Mouse (Mus musculus): Measurements from ENCODE around the gene Coro1c.

The Coro1c gene

GRCm38 (mm10) chr5:113856631-113857030 is 51.9 kb downstream of the Coro1c start:
- DNase-seq (ENCODE audit: low spot score): no peak

- DNase-seq (ENCODE audit: low spot score): no peak
Observed at GRCm38 (mm10) chr5:113855696-113856095, 52.9 kb downstream of the Coro1c start.

DNA sequence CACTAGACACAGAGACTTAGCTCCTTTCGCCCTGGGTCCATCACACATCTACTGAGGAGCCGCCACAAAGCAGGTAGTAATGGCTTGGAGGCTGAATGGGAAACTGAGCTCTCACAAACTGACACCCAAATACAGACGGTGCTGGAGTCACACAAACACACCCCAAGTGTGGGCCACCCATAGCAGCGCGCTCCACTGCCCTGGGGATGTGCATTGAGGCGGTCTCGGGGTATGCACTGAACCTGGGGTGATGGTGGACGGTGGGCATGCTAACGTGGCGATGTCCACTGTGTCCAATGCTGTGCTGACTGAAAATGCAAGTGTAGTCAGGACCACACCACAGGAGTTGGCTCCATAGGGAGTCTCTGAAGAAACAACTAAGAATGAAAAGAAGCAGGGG is 53.4 kb downstream of the Coro1c start:
- DNase-seq (ENCODE audit: low spot score): no peak

- peak; percentile 87 for DNase-seq (ENCODE audit: low spot score)
Observed at GRCm38 (mm10) chr5:113854494-113854893, 54.1 kb downstream of the Coro1c start.

DNA sequence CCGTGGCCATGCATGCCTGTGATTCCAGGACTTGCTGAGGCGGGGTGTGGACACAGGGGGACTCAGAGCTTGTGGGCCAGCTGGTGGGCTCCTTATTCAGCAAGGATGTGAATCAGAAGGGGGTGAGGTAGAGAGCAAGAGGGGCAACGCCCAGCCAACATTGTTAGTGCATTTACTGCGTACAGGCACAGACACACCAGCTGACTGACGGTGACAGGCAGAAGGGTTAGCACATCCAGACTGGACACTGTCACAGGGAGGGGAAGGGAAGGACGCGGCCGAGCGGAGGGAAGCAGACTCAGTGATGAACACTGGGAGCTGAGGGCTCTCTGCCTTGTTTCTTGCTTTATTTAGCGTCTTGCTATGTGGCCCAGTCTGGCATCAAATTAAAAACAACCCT is 55.0 kb downstream of the Coro1c start:
- no peak for DNase-seq (ENCODE audit: low spot score)

DNA sequence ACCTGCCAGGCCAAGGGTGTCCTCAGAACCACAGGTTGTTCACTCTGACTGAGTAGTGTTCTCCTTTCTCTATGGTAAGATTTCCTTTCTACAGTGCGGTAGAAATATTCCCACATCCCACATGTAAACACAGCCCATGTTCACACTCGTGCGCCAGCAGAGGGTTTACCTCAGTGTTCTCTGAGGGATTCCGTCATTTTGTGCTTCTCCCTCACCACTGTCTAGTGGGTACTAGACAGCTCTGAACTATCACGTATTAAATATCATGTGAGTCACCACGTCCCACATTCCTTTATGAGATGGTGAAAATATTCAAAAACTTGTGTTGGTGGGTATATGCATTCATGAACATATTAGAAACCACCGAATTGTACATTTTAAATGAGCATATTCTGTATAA is 56.1 kb downstream of the Coro1c start:
- no peak for DNase-seq (ENCODE audit: low spot score)

GRCm38 (mm10) chr5:113850680-113851230 is 57.8 kb downstream of the Coro1c start:
- no peak for DNase-seq (ENCODE audit: low spot score)

DNA sequence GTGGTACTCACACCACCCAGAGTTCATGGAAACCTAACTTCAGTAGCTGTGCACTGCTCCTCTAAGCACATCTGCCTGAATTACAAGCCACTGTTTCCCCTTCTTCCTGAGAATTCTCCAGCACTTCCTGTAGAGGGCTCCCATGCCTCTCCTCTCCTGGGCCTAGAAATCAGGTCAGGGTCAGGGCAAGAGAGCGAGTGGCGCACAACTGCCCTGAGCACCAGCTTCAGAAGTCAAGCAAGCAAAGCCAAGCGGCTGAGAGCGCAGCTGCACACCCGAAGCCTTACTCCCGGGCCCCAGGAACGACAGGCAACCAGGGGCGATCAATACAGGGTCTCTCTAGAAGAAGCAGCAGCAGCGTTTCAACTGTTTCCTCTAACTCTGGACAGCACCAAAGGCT is 60.9 kb downstream of the Coro1c start:
- DNase-seq (ENCODE audit: low spot score): no peak

GRCm38 (mm10) chr5:113846656-113847055 is 61.9 kb downstream of the Coro1c start:
- no peak for DNase-seq (ENCODE audit: low spot score)

- DNase-seq (ENCODE audit: low spot score): no peak
Observed at GRCm38 (mm10) chr5:113845627-113846026, 62.9 kb downstream of the Coro1c start.

DNA sequence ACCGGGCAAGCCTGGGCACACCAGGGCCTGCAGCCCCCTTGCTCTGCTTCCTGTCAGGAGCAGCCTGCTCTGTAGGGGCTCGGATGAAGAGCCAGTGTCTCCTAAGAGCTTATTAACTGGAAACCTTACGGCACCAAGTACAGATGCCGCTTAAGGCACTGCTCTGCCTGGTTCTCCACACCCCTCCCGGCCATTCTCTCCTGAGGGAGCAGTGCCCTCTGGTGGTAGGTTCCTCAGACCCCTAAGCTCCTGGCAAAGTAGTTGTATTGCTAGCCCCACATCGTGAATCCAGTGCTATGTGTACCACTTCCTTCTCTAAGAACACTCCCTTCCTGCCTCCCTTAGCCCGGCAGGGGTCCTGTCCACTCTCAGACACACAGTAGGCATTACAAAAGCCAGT is 63.8 kb downstream of the Coro1c start:
- DNase-seq (ENCODE audit: low spot score): peak; percentile 75

- DNase-seq (ENCODE audit: low spot score): peak; percentile 34
Observed at GRCm38 (mm10) chr5:113844106-113844505, 64.5 kb downstream of the Coro1c start.

DNA sequence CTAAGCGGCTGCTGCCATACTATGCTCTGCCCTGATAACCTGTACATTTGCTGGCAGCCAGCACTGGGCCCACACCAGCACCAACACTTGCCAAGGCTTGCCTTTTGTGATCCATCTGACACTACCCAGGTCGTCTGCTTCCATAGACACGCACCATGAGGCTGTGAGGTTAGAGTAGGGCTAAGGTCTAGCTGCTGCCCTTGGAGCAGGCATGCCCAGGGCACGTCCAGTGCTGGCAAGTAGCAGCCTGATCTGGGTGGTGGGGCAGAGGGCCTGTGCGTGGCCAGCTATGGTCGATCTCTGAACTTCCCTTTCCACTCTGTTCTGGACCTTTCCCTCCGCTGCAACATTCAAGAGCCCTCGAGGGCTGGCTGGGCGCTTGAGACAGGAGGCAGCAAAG is 65.7 kb downstream of the Coro1c start:
- DNase-seq (ENCODE audit: low spot score): no peak

GRCm38 (mm10) chr5:113842244-113842643 is 66.3 kb downstream of the Coro1c start:
- DNase-seq (ENCODE audit: low spot score): no peak

- no peak for DNase-seq (ENCODE audit: low spot score)
Observed at GRCm38 (mm10) chr5:113841243-113842225, 67.0 kb downstream of the Coro1c start.

DNA sequence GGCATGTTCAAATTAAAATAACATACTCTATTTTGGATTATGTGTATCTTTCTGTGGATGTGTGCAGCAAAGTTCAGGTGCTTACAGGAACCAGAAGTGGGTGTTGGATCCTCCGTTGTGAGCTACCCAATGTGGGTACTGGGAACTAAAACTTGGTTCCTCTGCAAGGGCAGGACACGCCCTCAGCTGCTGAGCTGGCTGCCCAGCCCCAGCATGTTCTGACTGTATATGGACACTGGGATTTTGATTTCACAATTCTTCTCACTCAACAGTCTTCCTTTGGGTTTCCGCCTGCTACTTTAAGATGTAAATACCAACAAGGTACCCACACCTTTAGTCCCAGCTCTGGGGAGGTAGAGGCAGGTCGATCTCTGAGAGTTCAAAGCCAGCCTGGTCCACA is 68.1 kb downstream of the Coro1c start:
- DNase-seq (ENCODE audit: low spot score): no peak

DNA sequence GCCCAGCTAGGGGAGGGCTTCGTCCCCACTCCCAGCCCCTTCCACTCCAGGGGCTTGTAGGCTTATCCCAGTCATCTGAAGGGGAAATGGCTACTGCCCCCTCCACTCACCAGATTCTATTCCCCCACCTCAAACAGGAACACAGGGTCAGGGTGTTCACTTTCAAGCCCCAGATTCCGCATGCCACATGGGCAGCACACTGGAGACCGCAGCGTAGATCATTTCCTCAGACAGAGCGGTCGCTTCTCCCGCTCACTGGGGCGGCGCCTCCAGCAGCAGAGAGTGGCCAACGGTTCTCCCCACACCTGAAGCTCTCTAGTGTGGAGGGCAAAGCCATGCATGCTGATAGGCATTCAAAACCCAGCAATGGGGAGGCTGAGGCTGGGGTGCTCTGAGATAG is 71.6 kb downstream of the Coro1c start:
- DNase-seq (ENCODE audit: low spot score): no peak

DNA sequence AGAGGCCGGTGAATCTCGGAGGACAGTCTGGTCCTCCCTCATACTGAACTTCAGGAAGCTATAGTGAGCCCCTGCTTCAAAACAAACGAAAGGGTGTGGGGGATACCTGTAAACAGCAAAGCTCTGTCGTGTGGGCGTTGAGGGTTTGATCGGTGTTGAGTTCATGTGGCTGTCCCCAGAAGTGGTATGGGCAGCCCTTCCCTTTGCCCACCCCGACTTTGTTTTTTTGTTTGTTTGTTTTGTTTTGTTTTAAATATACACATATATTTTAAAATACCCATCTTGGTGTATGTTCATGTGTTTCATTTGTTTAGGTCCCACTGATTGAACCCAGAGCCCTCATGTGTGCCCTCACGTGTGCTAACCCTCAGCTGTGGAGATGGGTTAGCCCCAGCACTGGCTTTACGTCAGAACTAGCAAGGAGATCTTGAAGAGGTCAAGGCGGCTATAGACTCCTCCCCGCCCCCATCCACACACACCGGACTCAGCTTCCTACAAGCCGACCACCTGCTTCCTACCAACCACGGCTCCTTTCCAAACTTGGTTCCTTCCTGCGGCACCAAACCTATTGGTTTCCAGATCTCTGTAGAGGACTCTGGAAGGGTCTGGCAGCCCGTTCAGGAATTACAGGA is 75.1 kb downstream of the Coro1c start:
- DNase-seq (ENCODE audit: low spot score): no peak

DNA sequence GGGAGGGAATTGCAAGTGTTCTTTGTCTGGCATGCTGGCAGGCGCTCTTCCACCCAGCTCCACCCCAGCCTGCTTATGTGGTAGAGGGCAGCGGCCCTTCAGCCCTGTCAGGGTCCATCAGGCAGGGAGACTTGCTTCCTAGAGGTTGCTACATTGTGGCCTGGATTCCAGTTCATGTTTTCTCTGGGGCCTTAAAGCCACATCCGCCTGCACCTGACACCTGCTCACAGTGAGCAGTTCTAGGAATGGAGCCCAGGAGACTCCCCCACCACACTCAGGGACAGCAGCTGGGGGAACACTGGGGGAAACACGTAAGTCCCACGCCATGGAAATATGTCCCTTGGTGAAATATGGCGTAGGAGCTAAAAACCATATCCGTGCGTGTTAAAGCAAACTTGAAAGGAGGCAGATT is 76.1 kb downstream of the Coro1c start, which contains the start of gene Selplg:
Gene Selplg (minus strand): TSS at position 155 of the 412 bp plus-strand sequence.
- no peak for DNase-seq (ENCODE audit: low spot score)

GRCm38 (mm10) chr5:113831741-113832140 is 76.8 kb downstream of the Coro1c start:
- no peak for DNase-seq (ENCODE audit: low spot score)

DNA sequence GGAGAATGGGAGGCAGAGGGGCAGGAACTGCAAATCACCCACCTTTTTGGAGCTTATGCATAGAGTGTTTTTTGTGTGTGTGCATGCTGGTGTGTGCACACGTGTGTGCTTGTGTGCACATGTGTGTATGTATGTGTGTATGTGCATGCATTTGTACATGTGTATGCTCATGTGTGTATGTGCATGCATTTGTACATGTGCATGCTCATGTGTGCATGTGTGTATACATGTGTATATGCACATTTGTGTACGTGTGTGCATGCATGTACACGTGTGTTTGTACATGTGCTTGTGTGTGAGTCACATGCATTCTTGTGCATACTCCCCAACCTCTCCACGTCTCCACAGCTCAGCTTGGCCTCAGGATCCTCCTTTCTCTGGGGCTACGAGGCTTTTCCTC is 77.8 kb downstream of the Coro1c start:
- no peak for DNase-seq (ENCODE audit: low spot score)

DNA sequence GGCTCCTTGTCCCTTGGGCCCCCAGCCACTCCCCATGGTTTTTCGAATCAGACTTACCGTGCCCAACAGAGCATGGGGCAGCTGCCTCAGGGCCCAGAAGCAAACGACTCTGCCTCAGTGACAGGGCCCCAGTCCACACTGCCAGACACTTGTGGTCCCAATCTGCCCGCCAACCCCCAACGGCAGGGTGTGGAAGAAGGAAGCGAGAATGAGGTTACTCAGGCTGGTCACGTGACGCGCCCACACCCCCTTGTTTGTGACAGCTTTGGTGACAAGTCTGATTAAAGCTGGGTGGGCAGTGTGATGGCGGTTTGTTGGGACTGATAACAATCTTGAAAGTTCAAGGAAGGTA is 78.3 kb downstream of the Coro1c start:
- no peak for DNase-seq (ENCODE audit: low spot score)

Data from urinary bladder, postnatal 14 days (tissue).